Mouse (Mus musculus): Measurements from ENCODE around the gene Ttc28.

Gene Ttc28

DNA sequence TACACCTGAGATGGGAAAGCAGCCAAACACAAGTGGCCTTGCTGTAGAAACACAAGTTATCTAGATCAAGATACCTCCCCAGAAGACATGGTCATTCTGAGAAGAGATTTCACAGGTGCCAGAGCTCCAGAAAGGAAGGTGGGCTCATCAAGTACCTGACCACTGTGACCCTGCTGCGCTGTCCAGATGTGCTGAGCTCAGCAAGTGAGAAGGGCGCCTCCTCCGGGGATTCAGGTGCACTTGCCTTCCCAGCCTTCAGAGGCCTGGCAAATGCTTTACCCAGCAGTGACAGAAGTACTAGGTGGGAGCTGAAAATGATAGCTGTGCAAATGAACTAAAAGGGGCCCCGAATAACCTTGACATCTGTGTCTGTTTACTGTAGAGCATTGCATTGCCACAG, 78.6 kb downstream of the Ttc28 start:
- DNase-seq (ENCODE audit: extremely low spot score): no peak

DNA sequence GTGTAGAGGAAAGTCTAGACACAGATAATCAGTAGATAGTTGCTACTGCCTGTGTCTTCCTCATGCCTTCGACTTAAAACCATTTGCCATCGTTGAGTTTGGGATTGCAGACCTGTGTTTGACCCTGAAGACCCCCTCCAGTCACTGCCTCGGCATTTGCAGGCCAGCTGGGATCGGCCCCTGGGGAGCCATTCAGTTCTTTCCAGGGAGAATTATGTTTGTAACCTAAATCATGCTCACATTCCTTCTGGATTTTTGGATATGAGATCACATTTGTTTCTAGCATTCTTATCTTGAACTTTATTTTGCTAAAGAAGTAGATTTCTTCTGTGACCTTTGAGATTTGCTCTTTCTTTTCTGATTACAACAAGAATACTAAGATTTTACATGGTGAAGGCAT, 80.5 kb downstream of the Ttc28 start:
- no peak for DNase-seq (ENCODE audit: extremely low spot score)

DNA sequence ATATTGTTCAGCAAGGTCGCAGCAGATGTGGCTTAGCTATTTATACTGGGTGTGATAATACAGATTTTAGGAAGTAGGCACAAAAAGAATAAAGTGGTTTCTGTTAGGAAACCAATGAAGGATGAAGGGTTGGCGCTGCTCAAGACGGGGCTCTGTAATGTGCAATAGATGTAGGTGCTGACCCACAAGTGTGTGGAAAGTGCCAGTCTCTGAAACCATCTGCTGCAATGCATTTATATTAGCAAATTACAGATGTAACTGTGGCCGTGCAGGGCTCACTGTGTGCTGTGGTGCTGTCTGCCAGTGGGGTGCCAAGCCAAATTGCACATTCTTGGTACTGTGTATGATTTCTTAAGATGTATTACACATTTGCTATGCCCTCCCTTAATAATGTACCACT, 81.3 kb downstream of the Ttc28 start:
- DNase-seq (ENCODE audit: extremely low spot score): no peak

DNA sequence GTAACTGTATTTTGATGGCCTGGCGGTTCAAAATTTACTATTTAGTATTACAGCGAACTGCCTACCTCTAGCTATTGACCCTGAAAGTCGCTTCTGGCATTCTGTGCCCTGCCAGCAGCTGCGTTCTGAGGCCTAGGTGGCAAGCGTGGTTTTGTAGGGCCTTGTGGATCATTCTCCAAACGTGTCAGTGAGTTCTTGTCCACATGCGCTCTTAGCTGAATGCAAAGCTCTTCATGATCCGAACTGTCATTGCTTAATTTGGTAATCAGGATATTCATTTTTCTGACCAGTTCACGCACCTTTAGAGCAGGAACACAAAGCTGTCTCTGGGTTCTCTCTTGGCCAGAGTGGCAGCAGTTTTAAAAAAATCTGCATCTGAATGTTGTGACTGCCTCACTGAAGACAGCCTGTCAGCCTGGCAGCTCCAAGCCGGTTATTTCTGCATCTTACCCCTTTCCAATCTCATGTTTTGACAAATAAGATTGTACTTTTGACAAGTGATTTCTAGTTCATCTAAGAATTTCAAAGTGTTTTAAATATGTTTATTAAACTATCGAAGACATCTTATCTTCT, 88.0 kb downstream of the Ttc28 start:
- no peak for DNase-seq (ENCODE audit: extremely low spot score)

DNA sequence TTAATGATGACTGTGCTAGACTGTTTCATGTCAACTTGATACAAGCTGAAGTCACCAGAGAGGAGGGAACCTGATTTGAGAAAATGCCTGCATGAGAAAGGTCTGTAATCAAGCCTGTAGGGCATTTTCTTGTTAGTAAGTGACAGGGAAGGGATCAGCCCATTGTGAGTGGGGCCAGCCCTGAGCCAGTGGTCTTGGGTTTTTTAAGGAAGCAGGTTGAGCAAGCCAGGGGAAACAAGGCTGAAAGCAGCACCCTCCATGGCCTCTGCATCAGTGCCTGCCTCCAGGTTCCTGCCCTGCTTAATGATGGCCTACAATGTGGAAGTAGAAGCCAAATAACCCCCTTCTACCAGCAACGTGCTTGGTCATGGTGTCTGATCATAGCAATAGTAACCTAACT, 89.0 kb downstream of the Ttc28 start:
- DNase-seq (ENCODE audit: extremely low spot score): no peak

DNA sequence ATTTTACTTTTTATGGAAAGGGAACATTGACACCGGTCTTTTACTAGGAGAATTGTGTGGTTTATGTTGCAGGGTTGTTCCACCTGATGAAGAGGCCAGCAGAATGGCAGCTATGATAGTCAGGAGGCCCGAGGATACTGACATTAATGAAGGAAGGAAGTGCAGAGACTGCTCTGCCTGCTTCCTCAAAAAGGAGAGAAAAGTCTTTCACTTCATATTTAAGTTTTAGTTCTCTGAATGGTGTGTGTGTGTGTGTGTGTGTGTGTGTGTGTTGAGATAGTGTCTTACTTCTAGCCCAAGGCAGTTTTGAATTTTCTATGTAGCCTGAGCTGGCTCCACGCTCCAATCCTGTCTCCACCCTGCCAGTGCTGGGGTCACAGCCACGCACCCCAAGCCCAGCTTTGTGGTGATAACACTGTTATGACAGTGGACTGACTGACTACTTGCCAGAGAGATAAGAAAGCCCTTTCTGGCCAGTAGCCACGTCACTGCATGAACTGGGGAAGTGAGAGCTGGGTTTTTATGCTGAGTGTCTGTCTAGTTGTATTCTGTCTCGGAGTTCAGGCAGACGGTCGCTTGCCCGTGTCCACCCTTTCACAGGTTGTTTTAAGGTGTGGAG, 90.7 kb downstream of the Ttc28 start:
- no peak for DNase-seq (ENCODE audit: extremely low spot score)

DNA sequence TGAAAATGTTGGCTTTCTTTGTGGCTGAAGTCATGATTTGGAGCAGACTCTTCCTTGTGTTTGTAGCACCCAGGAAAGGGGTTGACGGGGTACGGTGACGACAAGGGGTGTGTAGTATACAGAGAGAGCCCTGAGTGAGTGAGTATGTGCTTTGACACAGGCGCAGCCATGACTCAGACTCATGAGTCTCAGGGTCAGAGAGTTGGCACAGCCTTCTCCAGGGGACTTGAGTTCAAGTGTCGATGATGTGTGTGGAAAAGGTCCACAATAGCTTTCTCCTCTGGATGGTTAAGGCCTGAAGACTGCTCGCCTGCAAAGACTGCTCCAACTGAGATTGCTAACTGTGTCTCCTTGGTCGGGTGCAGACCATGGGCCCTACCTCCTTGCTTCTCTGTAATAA, 97.1 kb downstream of the Ttc28 start:
- DNase-seq (ENCODE audit: extremely low spot score): no peak

DNA sequence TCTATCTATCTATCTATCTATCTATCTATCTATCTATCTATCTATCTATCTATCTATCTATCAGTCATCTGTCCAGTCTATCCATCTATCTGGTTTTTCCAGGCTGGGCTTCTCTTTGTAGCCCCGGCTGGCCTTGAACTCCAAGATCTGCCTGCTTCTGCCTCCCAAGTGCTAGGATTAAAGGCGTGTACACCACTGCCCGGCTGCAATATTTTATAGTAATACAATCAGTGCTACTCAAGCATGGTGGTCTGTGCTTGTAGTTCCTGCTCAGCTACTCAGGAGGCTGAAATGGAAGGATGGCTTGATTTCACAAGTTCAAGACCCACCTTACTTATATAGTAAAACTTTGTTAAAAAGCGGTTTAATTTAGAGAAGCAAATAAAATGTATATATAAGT, 98.2 kb downstream of the Ttc28 start:
- DNase-seq (ENCODE audit: extremely low spot score): no peak

DNA sequence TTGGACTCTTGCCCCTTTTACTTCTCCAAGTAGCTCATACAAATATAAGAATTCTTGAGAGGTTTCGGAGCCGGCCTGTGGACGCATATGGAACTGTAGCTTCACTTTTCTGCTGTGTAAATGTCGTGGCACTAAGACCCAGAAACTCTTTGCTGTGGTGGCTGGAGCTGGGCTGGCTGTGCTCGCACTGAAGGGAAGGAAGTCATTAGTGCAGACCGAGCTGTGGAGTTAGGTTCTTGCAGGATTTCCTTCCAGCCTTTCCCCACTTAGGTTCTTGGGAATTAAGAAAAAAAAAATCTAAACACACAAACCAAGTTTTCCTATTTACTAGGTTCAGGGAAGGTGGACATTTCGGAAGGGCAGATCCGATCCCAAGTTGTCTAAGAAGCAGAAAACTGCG, 98.9 kb downstream of the Ttc28 start:
- DNase-seq (ENCODE audit: extremely low spot score): peak; percentile 73

DNA sequence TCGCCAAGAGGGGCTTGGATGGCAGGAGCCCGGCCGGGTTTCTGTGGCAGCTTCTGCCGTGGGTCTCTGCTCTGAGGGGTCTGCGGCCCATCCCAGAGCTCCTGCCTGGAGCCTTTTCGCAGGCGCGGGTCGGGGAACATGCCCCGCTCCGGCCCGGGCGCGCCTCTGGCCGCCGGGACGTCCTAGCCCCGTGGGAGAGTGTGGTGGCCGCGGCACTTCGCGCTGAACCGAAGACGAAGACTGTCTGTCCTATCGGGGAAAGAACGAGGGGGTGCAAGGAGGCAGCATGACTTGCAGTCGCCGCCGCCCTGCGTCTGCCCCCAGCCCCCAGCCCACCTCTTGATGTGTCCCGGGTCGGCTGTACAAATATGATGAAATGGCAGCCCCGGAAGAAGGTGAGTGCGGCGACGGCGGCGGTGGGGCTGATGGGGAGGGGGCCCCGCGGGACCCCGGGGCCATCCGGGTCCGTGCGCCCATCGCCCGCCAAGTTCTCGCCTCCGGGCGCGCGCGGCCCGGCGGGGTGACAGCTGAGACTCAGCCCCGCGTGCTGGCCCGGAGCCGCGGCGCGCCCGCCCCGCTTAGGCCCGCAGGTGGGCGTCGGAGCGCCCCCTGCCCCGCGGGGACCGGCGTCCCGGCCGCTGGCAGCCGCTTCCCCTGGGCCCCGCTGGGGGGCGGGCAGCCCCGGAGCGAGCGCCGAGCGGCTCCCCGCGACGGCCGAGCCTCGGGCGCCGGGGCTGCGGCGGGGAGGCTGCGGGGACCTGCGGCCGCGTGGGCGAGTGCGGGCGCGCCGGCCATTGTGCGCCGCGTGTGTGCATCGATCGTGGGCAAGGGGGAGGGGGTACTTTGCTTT, 99.6 kb downstream of the Ttc28 start:
- DNase-seq (ENCODE audit: extremely low spot score): peak; percentile 67

DNA sequence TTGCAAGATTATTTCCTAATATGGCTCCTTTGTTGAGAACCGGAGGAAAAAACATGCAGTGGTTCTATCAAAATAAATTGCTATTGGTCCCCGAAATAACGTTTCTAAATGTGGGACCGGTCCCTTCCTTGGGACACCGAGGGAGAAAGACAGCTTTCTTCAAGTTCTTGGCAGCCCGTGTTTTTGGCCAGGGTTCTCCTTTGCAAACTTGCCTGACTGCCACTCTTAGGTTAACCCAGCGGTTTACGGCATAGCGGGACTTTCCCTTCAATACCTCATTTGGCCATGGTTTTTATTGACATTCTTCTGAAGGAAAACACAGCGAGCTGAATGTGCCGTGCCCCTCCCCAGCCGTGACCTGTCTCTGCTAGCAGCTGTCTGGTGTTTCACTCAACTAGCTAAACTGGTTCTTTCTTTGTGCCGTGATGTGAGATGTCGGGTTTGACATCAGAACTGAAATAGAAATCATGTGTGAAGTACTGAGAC, 100.3 kb downstream of the Ttc28 start:
- peak; percentile 54 for DNase-seq (ENCODE audit: extremely low spot score)

DNA sequence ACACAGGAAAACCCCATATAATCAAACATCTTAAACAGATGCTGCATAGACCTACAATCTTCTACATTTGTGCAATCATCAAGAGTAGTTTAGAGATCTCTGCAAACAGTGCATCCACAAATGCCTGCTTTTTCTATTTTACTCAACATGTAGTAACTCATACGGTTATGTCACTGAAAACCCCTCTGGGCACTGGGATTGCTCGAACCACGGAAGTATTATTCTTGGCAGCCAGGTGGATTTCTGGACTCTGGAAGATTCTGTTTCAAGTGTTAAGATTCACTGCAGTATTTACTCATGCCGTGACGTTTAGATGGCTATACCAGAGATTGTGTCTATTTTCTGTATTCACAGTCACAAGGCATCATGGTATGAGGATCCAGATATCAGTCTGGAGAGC, 101.0 kb downstream of the Ttc28 start:
- no peak for DNase-seq (ENCODE audit: extremely low spot score)

DNA sequence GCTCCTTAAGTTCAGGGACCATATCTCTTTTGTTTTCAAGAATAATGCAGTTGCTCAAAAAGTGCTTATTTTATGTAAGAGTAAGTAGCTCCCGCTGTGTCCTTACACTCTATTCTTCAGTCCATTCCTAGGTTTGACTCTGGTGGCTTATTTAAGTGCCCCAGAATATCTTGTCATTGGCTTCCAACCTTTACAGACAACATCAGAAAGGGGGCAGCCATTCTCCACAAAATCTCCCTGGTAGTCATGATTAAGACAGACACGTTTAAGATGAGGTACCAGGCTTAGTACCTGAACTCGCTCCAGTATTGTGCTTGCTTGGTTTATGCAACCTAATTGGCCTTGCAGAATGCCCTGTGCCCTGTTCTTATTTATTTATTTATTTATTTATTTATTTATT, 102.8 kb downstream of the Ttc28 start:
- DNase-seq (ENCODE audit: extremely low spot score): no peak

DNA sequence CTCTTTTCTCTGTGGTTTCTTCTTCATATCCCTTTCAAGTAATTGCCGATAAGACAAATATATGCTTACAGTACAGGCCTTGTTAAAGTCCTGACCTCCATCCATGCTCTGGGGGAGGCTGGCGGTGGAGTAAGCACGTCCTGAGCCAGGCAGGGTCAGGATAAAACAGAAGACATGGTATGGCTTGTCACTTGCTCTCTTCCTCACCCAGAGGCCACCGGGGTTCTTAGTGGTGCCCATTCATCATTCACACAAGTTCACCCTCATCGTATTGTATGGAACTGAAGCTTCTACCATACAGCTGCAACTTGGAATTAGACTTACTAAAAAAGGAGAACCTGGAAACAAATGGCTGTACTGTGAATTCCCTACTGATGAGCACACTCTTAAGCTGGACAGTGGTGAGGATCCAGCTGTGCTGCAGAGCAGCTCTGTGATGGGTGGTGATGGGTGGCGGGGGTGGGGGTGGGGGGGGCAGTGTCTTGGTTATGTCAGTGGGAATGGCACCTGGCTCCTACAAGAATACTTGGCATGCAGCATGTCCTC, 104.6 kb downstream of the Ttc28 start:
- no peak for DNase-seq (ENCODE audit: extremely low spot score)

DNA sequence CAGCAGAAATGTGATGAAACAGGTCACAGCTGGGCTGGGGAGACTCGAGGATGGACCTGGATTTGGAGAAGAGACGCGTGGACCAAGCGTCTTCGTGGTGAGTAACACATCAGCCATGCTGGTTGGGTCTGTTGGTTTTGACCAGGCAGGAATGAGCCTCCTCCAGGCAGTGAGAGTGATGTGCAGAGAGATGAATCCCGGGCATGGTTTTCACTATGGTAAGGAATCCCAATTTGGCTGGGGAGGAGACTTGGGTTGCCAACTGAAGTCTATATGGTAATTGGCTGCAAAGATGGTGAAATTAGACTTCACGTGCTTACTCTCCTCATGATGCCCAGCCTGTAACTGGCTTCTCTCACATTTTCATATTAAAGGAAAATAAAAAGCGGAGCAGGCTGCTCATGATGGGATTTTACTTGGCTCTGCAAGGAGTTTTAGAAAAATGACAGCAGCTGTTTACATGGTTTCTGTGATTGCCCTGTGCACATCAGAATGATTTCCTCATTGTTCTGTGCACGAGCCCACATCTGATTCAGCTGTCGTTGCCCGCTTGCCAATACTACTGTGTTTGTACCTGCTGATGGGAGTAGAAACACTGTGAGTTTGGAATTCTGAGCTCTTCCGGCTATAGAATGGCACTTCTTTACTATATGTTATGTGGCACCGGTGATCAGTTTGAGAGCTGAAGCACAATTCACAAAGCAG, 117.4 kb downstream of the Ttc28 start:
- no peak for DNase-seq (ENCODE audit: extremely low spot score)

DNA sequence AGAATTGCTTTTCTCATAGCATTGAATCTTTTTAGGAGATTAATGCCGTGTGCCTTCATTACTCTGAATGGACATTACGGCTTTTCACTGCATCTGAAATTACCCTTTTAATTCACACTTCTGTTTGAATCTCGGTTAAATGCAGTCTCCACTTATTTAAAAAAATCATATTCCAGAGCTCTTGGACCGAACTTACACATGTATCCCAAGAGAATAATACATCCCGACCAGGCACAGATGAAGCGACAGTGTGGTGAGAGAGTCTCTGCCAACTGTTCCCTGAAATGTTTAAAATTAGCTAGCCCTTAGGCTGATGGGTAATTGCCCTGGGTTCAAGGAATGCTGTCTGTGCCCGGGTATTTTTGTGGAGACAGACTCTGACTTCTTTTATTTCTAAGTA, 118.1 kb downstream of the Ttc28 start:
- no peak for DNase-seq (ENCODE audit: extremely low spot score)

DNA sequence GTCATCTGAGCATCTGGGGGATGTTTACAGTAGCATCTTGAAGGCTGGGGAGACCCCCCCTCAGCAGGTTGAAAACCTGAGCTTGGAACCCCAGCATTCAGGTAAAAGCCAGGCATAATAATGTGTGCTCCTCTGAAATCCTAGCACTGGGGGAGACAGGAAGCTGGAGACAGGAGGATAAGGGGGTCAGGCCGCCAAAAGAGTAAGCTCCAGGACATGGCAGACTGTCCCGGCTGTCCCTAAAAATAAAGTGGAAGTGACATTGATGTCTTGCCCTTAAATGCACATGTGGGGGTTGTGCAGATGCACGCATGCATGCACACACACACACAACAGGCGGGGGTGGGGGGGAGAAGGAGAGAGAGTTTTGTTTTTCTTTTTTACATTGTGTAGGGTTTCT, 118.7 kb downstream of the Ttc28 start:
- no peak for DNase-seq (ENCODE audit: extremely low spot score)

DNA sequence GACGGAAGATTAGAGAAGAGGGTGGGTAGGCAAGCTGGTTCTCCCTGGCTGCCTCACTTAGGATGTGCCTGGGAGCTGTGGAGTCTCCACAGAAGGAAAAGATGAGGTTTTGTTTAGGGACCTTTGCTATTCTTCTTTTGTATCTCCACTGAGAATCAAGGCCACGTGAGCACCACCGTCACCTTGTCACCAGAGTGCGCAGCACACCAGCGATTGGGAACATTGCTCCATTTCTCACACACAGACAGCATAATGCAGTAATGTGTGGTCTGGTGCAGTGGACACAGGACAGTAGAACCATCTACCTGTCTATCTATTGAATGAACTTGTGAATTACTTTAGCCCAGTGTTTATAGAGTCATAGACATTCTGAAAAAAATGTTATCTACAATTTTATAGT, 121.3 kb downstream of the Ttc28 start:
- DNase-seq (ENCODE audit: extremely low spot score): no peak

DNA sequence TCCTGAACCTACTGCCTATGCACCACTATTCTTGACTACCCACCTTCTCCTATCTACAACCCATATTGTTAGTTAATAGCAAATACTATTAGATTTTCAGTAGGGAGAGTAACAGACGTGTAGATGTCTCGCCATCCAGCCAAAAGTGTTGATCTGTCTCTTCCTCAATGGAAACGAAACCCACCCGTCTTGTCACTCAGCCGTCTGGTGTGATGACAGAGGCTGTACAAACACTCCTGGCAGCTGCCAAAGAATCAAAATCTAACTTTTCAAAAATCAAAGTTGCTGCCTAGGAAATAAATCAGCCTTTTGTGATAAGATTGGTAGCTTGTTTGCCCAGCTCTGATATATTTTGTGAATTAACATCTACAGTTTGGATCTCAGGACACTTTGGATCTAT, 123.6 kb downstream of the Ttc28 start:
- no peak for DNase-seq (ENCODE audit: extremely low spot score)

DNA sequence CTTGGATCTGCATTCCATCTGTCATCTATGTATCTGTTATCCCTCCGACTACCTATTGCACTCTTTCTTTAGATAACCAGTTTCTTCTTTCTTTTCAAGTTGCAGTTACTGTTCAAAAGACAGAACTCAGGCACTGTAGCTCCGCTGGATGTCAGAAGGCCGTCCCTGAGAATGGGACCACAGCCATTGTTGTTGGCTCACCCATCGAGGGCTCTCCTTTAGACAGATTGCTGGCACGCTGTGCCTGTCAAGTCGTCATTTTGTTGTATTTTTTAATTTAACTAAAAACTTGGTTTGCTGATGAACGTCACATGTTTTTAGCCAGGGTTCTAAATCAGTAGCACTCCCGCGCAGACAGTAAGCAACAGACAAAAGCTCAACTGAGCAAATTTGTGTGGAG, 124.1 kb downstream of the Ttc28 start:
- DNase-seq (ENCODE audit: extremely low spot score): no peak

DNA sequence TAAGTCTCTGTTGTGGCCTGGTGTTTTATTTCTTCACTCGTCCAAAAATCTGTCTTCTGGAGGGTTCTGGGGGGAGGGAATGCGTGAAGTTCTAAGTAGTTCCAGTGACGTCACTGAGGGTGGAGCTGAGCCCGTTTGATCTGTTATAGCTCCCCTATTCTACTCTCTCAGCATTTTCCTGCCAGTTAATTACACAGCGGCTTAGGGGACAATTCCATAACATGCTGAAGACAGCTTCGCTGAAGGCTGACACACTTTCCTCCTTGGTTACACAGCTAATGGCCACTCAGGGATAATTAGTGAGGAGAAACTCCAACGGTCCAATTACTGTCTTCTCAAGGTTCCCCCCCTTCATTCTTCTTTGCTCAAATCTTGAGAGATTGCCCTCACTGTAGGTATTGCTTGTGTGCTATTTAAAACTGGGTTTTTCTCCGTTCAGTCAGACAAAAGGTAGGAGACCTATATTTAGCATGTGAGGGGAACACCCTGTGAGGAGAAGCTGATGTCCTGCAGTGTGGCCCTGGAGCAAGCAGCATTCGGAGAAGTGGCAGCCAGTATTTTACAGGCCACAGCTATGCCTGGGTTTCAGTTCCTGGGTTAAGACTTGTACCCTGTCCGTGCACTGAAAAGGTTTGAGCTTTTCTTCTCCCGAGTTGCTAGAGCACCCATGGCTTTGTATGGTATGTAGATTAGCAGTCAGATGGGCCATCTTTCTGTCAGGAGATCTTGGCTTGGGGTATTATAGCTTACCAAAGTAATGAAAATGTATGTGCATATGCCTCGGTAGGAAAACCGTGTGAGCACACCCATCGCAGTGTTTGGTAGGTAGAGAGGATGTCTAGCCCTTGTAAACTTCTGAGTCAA, 126.9 kb downstream of the Ttc28 start:
- no peak for DNase-seq (ENCODE audit: extremely low spot score)

Data from embryo, embryonic 9.5 days (tissue).